Comparison of ENCODE assay signal across 25 mouse cellular contexts in the genomic region with DNA sequence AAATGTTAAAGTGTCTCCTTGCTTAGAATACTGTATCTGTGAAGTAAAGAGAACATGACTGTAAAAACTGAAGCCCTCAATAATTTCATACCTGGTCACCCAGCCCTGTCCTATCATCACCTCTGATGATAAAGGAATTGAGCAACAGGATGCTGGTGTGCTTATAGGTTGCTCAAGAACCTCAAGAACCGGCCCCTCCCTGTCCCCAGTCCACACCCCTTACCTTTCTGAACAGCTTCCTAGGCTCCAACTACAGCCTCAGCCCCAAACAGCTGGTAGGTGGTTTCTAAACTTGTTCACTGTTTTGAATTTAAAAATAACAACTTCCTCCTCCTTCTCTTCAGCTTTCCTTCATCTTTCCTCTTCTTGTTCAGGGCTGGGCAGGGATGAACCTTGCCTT.
"Had no signal": no experiment of that assay in that cellular context is flagged by ENCODE, and none has a peak within 500 bp of the region (broad histone marks: within the 10 kb centered on the region; RNA-seq: fewer than 3 reads in every experiment).

No protein-coding gene starts in this region.

- H3K9ac ChIP-seq: heart, embryonic 12.5 days; hindbrain, embryonic 12.5 days; hindbrain, embryonic 14.5 days; intestine, embryonic 15.5 days; limb, embryonic 12.5 days; liver, embryonic 13.5 days had no signal

- H3K36me3 ChIP-seq: heart, embryonic 10.5 days; heart, embryonic 12.5 days; hindbrain, embryonic 10.5 days; hindbrain, embryonic 12.5 days; intestine, embryonic 15.5 days; limb, embryonic 10.5 days; limb, embryonic 12.5 days; liver, embryonic 13.5 days had no signal

- H3K27me3 ChIP-seq: heart, embryonic 12.5 days; hindbrain, embryonic 12.5 days; intestine, embryonic 15.5 days; limb, embryonic 12.5 days; liver, embryonic 13.5 days had no signal

- H3K27ac ChIP-seq: gastrocnemius, adult 2 months; heart, embryonic 10.5 days; hindbrain, embryonic 10.5 days; hindbrain, embryonic 12.5 days; hindbrain, embryonic 14.5 days; intestine, embryonic 15.5 days; layer of hippocampus, adult 2 months; left cerebral cortex, adult 2 months; limb, embryonic 10.5 days; limb, embryonic 12.5 days; liver, embryonic 13.5 days had no signal

- H3K4me3 ChIP-seq: gastrocnemius, adult 2 months; heart, embryonic 10.5 days; heart, embryonic 12.5 days; hindbrain, embryonic 10.5 days; hindbrain, embryonic 12.5 days; intestine, embryonic 15.5 days; layer of hippocampus, adult 2 months; left cerebral cortex, adult 2 months; limb, embryonic 10.5 days; limb, embryonic 12.5 days; liver, embryonic 13.5 days had no signal

- H3K4me1 ChIP-seq: heart, embryonic 10.5 days; heart, embryonic 12.5 days; hindbrain, embryonic 10.5 days; hindbrain, embryonic 12.5 days; intestine, embryonic 15.5 days; limb, embryonic 10.5 days; limb, embryonic 12.5 days; liver, embryonic 13.5 days had no signal

- H3K9me3 ChIP-seq: heart, embryonic 10.5 days; heart, embryonic 12.5 days; hindbrain, embryonic 10.5 days; hindbrain, embryonic 12.5 days; intestine, embryonic 15.5 days; limb, embryonic 10.5 days; limb, embryonic 12.5 days; liver, embryonic 13.5 days had no signal

- DNase-seq: gastrocnemius, adult 2 months; gastrocnemius, postnatal 10 days; gastrocnemius, postnatal 25 days; heart, postnatal 10 days; heart, postnatal 4 days; kidney, adult 18-20 months; kidney, adult 8-10 months; kidney, postnatal 10 days; kidney, postnatal 25 days; kidney, postnatal 4 days; liver; liver, embryonic 13.5 days had no signal

- ATAC-seq: hindbrain, embryonic 16.5 days; inflammation-experienced regulatory T-cells, adult 6 months; intestine, embryonic 15.5 days; intestine, postnatal 0 days had no signal
